Mouse (Mus musculus): ENCODE measurements around the gene Lcat.

GRCm38 (mm10) chr8:105949350-105949749 is 6.2 kb upstream of the Lcat start:
- no peak for TF ChIP-seq GATA1 (IDR thresholded peaks at IDR 0.05; ENCODE audit: borderline replicate concordance, low read length)
- no peak for TF ChIP-seq FLI1 (IDR thresholded peaks at IDR 0.05; ENCODE audit: low read length)
